Mouse (Mus musculus): ENCODE results near the gene Olfr1371.
"Not testable (repeated sequence)": the region's sequence is repeated elsewhere in the genome, so short reads cannot be mapped to it uniquely, and the experiment has no call there.

Gene Olfr1371

DNA sequence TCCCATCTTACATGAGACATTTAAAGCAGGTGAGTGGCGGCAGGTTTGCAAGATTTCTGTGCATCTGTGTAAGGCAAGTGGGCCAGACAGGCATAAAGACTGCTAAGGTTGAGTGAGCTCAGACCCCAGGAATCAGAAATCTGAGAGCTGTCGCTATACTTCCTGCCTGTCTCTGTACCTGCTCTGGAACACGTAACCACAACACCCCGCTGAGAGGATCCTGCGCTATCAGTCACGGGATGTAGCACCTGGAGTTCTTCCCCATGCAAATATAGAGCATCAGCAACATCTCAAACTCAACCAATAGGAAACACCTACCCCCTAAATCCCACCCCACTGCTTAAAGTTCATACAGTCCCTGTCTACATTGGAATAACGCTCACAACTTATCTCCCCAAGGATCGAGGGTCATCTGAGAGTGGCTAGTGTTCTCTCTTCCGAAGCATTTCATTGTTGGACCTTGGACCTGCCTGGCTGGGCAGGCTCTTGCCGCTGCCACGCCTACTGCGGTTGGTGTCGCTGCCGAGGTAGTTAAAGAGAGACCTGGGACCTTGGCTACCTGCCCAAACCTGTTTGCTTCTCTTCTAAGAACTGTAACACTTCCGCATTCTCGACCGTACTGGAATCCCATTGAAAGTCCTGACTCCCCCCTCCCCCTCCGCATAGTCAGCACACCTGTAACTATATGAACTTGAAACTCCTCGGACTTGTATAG, 10.3 kb upstream of the Olfr1371 start:
- peak; percentile 84 to 87 for DNase-seq

DNA sequence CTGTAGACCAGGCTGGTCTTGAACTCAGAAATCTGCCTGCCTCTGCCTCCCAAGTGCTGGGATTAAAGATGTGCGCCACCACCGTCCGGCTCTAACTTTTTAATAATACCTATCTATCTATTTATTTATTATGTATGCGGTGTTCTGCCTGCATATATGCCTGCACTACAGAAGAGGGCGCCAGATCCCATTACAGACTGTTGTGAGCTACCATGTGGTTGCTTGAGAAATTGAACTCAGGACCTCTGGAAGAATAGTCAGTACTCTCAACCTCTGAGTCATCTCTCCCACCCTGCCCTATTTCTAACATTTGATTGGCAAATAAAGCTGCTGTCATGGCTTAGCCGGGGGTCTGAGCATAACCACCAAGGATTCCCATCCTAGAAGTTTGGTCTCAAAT, 9.1 kb upstream of the Olfr1371 start:
- peak; percentile 63 to 65 for DNase-seq

DNA sequence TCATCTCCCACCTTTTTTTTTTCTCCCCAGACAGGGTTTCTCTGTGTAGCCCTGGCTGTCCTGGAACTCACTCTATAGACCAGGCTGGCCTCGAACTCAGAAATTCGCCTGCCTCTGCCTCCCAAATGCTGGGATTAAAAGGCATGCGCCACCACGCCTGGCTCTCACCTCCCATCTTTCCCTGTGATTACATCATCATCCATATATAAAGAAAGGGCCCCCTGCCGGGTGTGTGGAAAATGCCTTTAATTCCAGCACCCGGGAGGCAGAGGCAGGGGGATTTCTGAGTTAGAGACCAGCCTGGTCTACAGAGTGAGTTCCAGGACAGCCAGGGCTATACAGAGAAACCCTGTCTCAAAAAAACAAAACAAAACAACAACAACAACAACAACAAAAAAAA, 8.1 kb upstream of the Olfr1371 start:
- not testable (repeated sequence) for DNase-seq

DNA sequence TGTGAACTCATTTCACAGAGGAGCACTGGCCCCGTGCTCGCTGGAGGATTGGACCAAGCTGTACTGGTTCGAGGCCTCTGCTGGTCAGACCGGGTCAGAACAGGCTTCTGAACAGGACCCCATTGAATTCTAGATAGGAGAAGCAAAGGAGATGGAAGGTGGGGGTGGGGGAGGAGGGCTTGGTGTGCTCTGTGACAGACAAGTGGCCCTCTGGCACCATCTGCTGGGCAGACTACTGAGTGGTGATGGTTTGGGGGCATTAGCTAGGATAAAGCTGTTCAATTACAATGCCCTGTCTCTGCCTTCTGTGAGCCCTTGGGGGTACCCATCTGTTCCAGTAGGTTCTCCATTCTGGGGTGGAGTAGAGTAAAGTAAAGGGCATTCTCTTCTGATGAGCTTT, 6.5 kb upstream of the Olfr1371 start:
- peak; percentile 80 to 83 for DNase-seq

DNA sequence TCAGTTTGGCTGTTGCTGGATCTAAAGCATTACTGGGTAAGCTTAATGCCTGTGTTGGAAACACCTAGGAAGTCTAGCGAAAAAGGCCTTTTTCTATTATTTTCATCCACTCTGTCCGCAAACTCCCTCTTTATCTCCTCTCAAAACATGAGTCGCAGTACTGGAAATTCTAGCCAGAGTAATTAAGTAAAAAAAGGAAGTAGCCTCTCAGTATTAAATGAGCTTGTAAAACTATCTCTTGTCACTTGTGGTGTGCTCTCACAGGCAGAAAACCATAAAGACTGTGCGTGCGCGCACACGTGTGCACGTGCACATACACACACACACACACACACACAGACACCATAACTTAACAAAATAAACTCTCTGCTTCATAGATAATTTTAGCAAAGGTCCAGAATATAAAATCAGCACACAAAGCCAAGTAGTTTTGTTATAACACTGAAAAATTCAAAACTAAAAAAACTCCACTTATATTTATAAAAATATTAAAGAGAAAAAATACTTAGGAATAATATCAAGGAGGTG, 17.2 kb downstream of the Olfr1371 start:
- DNase-seq, result not testable (repeated sequence)

DNA sequence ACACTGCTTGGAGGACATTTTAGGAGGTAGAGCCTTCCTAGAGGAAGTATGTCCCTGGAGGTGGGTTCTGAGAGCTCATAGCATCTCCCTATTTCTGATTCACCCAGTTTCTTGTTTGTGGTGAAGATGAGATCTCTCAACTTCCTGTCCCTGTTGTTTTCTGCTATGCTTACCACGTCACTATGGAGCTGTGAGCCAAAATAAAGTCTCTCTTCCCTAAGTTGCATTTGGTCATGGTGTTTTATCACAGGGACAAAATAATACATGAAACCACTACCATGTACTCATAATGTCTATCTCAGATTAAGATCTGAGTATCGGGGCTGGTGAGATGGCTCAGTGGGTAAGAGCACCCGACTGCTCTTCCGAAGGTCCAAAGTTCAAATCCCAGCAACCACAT, 33.1 kb downstream of the Olfr1371 start:
- DNase-seq, result not testable (repeated sequence)

DNA sequence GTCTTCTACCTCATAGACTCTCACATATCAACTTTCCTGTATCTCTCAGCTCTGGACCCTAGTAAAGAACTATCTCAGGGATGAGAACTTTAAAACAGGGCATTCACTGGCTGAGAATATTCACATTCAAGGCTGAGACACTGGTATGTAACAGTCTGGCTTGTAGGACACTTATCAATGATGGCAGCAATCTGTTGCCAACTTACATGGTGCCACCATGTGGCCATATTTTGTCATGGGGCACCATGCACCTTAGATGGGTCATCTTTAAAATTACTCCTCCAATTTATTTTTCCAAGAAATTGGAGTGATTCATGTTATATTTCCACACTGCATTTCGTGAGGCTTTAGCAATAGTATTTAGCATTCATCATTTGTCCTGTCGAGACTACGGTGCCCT, 33.9 kb downstream of the Olfr1371 start:
- DNase-seq, result peak; percentile 23 to 39

DNA sequence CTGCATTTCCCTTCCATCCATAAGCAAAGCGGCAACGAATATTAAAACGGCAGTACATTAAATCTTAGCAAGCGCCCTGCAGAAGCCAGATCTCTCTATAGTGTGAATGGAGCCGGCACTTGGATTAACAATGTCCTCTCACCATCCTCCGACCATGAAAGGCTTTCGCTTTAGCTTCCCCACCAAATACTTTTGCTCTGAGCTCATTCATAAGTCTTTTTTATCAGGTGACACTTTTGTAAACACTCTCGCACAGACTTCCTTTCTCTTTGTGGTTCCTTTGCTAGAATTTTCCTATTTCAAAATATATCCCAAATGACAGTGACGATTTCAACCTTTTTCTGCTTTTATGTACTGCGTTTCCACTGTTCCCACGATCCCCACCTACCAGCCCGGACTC, 45.3 kb downstream of the Olfr1371 start:
- peak in 1 of 2 experiments; percentile 2 for DNase-seq

DNA sequence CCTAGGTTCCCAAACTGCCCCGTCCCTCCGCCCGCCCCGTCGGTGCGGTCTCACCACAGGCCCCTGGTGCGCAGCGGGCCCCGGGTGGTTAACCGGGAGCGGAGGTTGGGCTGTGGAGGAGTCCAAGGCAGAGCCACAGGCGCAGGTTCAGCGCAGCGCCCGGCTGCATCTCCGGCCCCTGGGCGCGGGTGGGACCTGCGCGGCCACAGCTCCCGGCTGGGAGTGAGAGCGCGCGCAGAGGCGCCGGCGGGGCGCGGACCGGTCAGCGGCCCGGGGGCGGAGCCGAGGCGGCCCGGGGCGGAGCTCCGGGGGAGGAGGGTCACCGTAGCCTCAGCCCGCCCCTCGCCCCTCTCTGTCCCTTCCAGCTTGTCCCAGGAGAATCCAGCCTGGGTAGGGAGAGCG, 45.9 kb downstream of the Olfr1371 start:
- DNase-seq, result peak; percentile 10 to 16

DNA sequence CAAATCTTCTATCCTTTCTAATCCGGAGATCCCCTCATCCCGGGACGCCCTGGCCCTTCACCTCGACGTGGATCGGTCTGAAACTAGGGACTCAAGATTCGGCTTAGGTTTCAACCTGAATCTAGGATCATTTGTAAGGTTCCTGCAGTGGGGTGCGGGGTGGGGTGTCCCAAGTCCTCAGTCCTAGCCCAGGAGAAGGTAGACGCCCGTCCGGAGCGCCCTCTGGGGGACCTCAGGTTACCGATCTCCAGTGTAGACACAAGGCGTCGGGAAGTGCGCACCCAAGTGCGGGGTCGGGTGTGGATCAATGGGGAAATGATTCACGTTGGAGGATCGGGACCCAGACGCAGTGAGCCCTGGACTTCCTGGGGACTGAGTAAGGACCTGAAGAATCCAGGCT, 46.7 kb downstream of the Olfr1371 start:
- DNase-seq, result peak; percentile 33 to 37

DNA sequence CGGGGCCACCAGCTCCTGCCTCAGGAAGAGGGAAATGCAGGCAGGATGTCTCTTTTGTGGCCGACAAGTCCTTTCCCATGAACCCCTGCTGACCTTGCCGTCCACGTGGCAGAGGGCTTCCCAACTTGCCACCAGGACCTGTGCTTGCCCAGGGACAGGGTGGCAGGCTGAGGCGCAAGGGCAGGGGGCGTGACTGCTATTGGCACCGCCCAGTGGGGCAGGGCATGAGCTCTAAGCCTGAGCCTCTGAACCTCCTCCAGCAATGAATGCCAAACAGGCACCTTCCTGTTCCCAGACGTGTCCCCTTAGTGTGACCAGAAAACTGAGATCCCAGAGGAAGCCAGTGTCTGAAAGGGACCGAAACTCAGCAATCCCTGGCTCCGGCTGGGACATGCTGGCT, 49.9 kb downstream of the Olfr1371 start:
- peak in 1 of 2 experiments; percentile 15 for DNase-seq

Data from B cell, adult 2 months (primary cell).